Mouse (Mus musculus): Measurements from ENCODE around the gene Akt3. TPM values are rescaled to one million over a fixed set of nuclear protein-coding genes. Genes with fewer than 3 reads are reported as not detected.

The Akt3 gene
- polyA plus RNA-seq, 1 experiment, result 3.6 TPM

GRCm38 (mm10) chr1:177090465-177090864 is 167.5 kb downstream of the Akt3 start:
- 77% methylated on average over 5 of the region's 5 CpGs for whole genome bisulfite sequencing
- H3K27me3 ChIP-seq (replicated peaks; ENCODE audit: control insufficient read depth, insufficient read depth, low read length), result no peaks in the 10 kb centered on the region
- no peaks in the 10 kb centered on the region for H3K4me1 ChIP-seq (ENCODE audit: control insufficient read depth, insufficient read depth, low read length)
- H3K27ac ChIP-seq (ENCODE audit: insufficient read depth, low read depth, low read length), result no peak overlapping the region
- H3K36me3 ChIP-seq (ENCODE audit: control insufficient read depth, insufficient read depth, low read length), result no peaks in the 10 kb centered on the region
- DNase-seq, result no peak
- H3K4me3 ChIP-seq (ENCODE audit: insufficient read depth, low read depth, low read length), result no peak overlapping the region
- TF ChIP-seq CTCF (conservative IDR thresholded peaks at IDR 0.05; ENCODE audit: insufficient read depth, insufficient read length, low read depth, low read length) (no peak), POLR2A (IDR thresholded peaks at IDR 0.05; ENCODE audit: low read depth, low read length) (no peak)

DNA sequence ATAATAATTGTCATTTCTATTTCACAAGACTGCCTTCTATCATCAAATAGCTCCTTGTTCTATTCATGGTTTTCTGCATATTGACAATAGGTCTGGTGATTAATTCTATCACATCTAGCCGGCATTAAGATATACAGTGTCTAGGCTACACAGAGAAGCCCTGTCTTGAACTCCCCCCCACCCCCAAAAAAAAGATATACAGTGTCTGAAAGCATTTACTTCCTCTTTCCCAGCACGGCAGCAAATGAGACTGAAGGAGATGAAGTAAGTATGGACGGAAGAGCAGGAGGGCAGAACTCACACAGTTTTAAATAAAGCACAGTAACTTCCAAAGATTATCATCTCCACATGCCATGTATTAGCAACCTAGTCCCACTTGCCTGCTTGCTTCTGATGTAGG is 168.5 kb downstream of the Akt3 start:
- 70% methylated on average over 3 of the region's 3 CpGs for WGBS
- no peak for DNase-seq
- Histone ChIP-seq H3K36me3 (ENCODE audit: control insufficient read depth, insufficient read depth, low read length) (no peaks in the 10 kb centered on the region), H3K27ac (ENCODE audit: insufficient read depth, low read depth, low read length) (no peak overlapping the region), H3K4me1 (ENCODE audit: control insufficient read depth, insufficient read depth, low read length) (no peaks in the 10 kb centered on the region), H3K27me3 (replicated peaks; ENCODE audit: control insufficient read depth, insufficient read depth, low read length) (no peaks in the 10 kb centered on the region), H3K4me3 (ENCODE audit: insufficient read depth, low read depth, low read length) (no peak overlapping the region)
- no peak for TF ChIP-seq POLR2A (IDR thresholded peaks at IDR 0.05; ENCODE audit: low read depth, low read length)
- TF ChIP-seq CTCF (conservative IDR thresholded peaks at IDR 0.05; ENCODE audit: insufficient read depth, insufficient read length, low read depth, low read length), result no peak

DNA sequence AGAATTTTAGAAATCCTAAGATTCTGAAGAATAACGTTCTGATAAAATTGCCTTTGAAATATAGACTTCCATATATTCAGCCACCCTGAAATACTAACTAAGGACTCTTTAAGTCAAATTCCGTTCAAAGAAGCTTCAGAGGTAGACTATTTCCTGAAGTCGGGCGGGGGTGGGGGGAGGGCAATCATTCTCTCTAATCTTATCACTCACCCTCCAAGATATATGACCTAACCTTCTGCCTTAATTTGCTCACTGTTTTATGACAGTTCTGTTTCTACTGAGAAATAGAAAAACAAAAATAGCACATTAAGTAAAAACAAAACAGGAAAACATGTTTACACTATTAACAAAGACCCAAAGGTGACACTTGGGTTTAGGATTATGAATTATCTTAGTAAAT is 169.0 kb downstream of the Akt3 start:
- no peak overlapping the region for H3K27ac ChIP-seq (ENCODE audit: insufficient read depth, low read depth, low read length)
- H3K27me3 ChIP-seq (replicated peaks; ENCODE audit: control insufficient read depth, insufficient read depth, low read length), result no peaks in the 10 kb centered on the region
- H3K4me3 ChIP-seq (ENCODE audit: insufficient read depth, low read depth, low read length), result no peak overlapping the region
- WGBS, result 75% methylated on average over 4 of the region's 4 CpGs
- H3K4me1 ChIP-seq (ENCODE audit: control insufficient read depth, insufficient read depth, low read length), result no peaks in the 10 kb centered on the region
- no peaks in the 10 kb centered on the region for H3K36me3 ChIP-seq (ENCODE audit: control insufficient read depth, insufficient read depth, low read length)
- no peak for TF ChIP-seq POLR2A (IDR thresholded peaks at IDR 0.05; ENCODE audit: low read depth, low read length)
- TF ChIP-seq CTCF (conservative IDR thresholded peaks at IDR 0.05; ENCODE audit: insufficient read depth, insufficient read length, low read depth, low read length), result no peak
- DNase-seq, result no peak

DNA sequence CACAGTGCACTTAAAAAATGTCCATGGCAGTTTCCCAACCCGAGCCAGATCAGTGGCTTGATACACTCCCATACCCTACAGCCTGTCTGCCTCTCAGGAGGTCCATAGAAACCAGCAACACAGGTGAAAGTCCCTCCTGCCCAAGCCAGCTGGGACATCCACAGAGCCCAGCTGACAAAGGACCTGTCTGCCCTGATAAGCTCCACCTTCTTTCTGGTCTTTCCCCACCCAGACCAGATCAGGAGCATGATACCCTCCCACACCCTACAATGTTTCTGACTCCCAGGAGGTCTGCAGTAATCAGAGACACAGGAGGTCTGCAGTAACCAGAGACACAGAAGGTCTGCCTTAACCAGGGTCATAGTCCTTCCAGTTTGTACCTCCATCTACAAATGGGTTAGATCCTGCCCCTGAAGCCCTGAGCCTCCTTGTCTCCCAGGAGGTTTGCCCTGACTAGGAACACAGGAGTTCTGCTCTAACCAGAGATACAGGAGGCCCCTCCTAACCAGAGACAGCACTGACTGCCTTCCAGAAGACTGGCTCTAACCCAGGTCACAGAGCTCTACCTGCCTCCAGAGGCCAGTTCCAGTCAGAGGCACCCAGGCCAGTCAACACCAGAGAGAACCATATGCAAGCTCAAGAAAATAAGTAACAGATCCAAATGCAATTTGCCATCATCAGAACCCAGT is 175.9 kb downstream of the Akt3 start:
- Histone ChIP-seq H3K4me1 (ENCODE audit: control insufficient read depth, insufficient read depth, low read length) (no peaks in the 10 kb centered on the region), H3K4me3 (ENCODE audit: insufficient read depth, low read depth, low read length) (no peak overlapping the region), H3K27me3 (replicated peaks; ENCODE audit: control insufficient read depth, insufficient read depth, low read length) (no peaks in the 10 kb centered on the region), H3K27ac (ENCODE audit: insufficient read depth, low read depth, low read length) (no peak overlapping the region), H3K36me3 (ENCODE audit: control insufficient read depth, insufficient read depth, low read length) (no peaks in the 10 kb centered on the region)
- no peak for DNase-seq
- TF ChIP-seq CTCF (conservative IDR thresholded peaks at IDR 0.05; ENCODE audit: insufficient read depth, insufficient read length, low read depth, low read length), result no peak
- TF ChIP-seq POLR2A (IDR thresholded peaks at IDR 0.05; ENCODE audit: low read depth, low read length), result no peak
- 78% methylated on average over 1 of the region's 1 CpGs for WGBS

- WGBS, result 91% methylated on average over 2 of the region's 2 CpGs
Observed at GRCm38 (mm10) chr1:177069161-177069560, 188.8 kb downstream of the Akt3 start.

GRCm38 (mm10) chr1:177067123-177067646 is 190.8 kb downstream of the Akt3 start:
- Histone ChIP-seq H3K4me3 (ENCODE audit: insufficient read depth, low read depth, low read length) (no peak overlapping the region), H3K27ac (ENCODE audit: insufficient read depth, low read depth, low read length) (no peak overlapping the region), H3K4me1 (ENCODE audit: control insufficient read depth, insufficient read depth, low read length) (no peaks in the 10 kb centered on the region), H3K27me3 (replicated peaks; ENCODE audit: control insufficient read depth, insufficient read depth, low read length) (no peaks in the 10 kb centered on the region), H3K36me3 (ENCODE audit: control insufficient read depth, insufficient read depth, low read length) (no peaks in the 10 kb centered on the region)
- TF ChIP-seq POLR2A (IDR thresholded peaks at IDR 0.05; ENCODE audit: low read depth, low read length) (no peak), CTCF (conservative IDR thresholded peaks at IDR 0.05; ENCODE audit: insufficient read depth, insufficient read length, low read depth, low read length) (no peak)
- DNase-seq, result no peak
- WGBS, result 92% methylated on average over 8 of the region's 8 CpGs

More at GRCm38 (mm10) chr1:177069161-177069560, 188.8 kb downstream of the Akt3 start:
- no peak for TF ChIP-seq CTCF (conservative IDR thresholded peaks at IDR 0.05; ENCODE audit: insufficient read depth, insufficient read length, low read depth, low read length)
- no peak for TF ChIP-seq POLR2A (IDR thresholded peaks at IDR 0.05; ENCODE audit: low read depth, low read length)
- Histone ChIP-seq H3K27me3 (replicated peaks; ENCODE audit: control insufficient read depth, insufficient read depth, low read length) (no peaks in the 10 kb centered on the region), H3K4me3 (ENCODE audit: insufficient read depth, low read depth, low read length) (no peak overlapping the region), H3K27ac (ENCODE audit: insufficient read depth, low read depth, low read length) (no peak overlapping the region), H3K4me1 (ENCODE audit: control insufficient read depth, insufficient read depth, low read length) (no peaks in the 10 kb centered on the region), H3K36me3 (ENCODE audit: control insufficient read depth, insufficient read depth, low read length) (no peaks in the 10 kb centered on the region)
- no peak for DNase-seq

DNA sequence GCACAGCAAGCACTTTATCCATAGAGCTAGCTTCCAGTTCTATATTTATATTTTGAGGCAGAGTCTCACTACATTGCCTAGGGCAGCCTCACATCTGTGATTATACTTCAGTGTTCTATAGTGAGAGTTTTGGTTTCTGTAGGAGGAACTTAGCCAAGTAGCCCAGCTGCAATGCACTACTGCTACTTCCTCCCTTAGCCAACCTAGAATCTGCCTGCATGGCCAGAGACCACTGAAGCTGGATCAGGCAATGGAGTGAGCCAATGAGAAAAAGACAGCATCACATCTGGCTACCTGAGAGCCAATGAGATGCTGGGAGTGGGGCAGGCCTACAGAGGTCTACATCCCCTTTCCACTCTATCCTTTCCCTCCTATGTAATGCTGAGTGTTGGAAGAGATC is 192.3 kb downstream of the Akt3 start:
- Histone ChIP-seq H3K4me1 (ENCODE audit: control insufficient read depth, insufficient read depth, low read length) (no peaks in the 10 kb centered on the region), H3K27ac (ENCODE audit: insufficient read depth, low read depth, low read length) (no peak overlapping the region), H3K27me3 (replicated peaks; ENCODE audit: control insufficient read depth, insufficient read depth, low read length) (no peaks in the 10 kb centered on the region), H3K36me3 (ENCODE audit: control insufficient read depth, insufficient read depth, low read length) (no peaks in the 10 kb centered on the region), H3K4me3 (ENCODE audit: insufficient read depth, low read depth, low read length) (no peak overlapping the region)
- TF ChIP-seq POLR2A (IDR thresholded peaks at IDR 0.05; ENCODE audit: low read depth, low read length) (no peak), CTCF (conservative IDR thresholded peaks at IDR 0.05; ENCODE audit: insufficient read depth, insufficient read length, low read depth, low read length) (no peak)
- DNase-seq, result no peak
